Mouse (Mus musculus): Measurements from ENCODE around the gene Rtp4.

Gene Rtp4

DNA sequence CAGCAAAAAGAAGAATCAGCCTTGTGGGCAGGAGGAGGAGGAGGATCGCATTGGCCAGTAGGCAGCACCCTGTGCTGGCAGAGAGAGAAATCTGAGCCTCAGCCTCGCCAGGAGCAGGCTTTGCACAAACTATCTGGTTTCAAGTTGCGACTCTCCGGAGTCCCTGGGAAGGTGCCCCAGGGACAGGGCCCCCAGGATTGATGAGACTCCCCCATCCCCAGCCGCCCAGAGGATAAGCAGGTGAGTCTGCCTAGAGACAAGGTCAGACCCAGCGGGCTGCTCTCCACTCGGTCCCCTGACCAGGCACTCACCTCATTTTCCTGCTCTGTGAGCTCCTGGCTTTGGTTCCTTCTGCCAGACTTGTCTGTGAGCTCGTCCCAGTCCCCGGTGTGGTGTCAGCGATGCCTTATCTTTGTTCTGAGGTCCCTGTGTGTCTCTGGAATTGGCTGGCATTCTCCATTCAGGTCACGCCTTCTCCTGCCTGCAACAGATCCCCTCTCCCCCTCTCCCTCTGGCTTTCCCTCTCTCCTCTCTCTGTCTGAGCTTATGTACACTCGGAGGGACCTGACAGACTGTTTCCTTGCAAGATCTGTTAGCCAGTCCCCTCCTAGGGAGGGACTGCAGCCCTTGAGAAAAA is at the start of gene Rtp4, which contains the start of gene Masp1:
Gene Rtp4 (plus strand): TSS at position 57 of the 637 bp plus-strand sequence.
Gene Masp1 (minus strand): TSS at position 581 of the 637 bp plus-strand sequence.
- no peak for DNase-seq (ENCODE audit: low spot score in 2 of 2)

DNA sequence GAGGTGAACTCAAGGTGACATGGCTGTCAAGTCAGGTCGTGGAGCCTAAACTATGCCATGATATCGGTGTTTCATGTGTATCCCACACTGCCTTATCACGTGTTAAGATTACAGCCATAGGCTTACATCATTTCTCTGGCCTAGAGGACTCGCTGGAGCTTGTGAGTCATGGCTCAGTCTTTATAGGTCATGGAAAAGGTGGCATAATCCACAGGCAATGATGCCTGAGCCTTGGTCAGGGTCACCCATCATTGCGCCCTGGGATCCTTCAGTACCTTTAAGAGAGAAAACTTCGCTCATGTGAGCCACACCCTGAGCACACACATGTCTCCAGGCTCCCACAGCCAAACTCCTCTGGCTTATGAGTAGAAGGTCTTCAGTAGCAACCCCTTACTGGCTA is 48.5 kb upstream of the Rtp4 start:
- DNase-seq (ENCODE audit: low spot score in 2 of 2) = no peak

DNA sequence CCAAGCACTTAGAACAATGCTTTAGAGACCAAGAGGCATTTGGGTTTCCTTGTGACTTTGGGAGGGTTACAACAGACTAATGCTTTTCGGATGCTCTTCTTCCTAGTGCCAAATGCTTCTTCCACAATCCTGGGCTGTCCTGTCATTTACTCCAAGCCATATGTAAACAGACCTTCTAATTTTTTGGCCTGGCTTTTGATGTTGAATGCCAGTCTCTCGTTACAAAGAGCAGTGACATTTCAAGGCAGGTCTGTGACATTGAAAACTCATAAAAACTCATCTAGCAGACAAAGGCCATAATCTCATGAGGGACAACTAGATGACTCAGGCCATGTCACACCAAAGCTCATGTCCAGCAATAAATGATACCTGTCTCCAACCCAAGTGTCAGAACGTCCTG is 48.0 kb upstream of the Rtp4 start:
- no peak for DNase-seq (ENCODE audit: low spot score in 2 of 2)

DNA sequence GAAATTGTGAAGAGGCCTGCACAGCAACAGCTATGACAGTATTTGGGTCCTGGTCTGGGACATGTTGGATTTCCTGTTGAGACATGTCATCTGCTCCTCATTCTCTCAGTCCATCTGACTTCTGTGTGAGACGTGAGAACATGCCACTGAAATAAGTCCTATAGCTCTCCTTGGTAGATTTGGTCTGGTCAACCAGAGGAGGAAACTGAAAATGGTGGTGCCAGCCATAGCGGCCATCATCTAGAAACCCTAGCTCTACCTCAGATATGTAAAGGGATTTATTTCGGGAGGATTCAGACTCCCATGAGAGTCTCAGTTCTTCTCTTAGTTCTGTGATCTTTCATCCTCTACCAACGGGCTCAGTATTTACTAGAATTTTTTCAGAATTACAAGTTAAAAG is 44.4 kb upstream of the Rtp4 start:
- DNase-seq (ENCODE audit: low spot score in 2 of 2) = no peak

DNA sequence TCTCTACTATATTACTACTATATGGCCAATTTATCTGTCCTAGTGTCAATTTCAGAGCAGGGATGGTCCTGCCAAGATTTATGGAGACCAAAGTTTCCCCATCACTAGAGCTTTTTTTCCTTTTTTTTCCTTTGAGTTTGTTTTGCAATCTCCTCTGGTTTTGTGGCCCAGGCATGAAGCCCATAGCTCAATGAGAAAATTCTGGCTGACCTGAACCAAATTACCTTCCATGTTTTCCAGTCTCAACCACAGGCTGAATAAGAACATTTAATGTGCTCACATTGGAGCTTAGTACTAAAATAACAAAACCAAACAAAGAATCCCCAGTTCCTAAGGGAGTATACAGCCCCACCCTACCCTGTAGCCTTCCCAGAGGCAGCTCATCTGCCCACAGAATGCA is 43.5 kb upstream of the Rtp4 start:
- no peak for DNase-seq (ENCODE audit: low spot score in 2 of 2)

DNA sequence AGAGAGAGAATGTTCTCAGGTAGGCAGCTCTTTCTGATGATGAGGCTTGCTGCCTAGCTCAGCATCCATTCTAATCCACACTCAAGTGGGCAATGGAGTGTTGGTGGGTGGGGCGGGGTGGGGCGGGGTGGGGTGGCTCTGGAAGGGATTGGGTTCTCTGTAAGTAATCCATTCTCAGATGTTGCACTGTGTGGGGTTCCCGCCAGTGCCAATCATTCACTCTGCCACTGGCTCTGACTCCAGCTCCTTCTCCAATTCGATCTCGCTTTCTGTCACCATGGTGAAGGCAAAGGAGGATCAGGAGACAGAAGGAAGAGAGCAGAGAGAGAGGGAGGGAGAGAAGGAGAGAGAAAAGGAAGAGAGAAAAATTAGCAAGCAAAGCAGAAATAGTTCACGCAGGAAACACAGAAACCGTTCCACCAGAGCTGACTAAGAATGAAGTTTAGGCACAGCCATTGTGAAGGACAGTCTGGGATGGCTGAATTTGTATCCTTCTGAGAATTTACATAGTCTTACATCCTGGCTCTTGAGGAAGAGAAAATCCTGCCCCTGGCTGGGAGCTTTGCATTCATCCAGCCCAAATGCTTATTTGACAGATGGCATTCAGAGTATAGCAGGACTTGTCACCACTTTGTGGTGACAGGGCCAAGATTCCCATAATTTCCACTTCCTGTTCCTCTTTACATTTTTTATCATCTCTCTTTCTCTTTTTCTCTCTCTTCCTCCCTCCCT is 40.1 kb upstream of the Rtp4 start:
- no peak for DNase-seq (ENCODE audit: low spot score in 2 of 2)

DNA sequence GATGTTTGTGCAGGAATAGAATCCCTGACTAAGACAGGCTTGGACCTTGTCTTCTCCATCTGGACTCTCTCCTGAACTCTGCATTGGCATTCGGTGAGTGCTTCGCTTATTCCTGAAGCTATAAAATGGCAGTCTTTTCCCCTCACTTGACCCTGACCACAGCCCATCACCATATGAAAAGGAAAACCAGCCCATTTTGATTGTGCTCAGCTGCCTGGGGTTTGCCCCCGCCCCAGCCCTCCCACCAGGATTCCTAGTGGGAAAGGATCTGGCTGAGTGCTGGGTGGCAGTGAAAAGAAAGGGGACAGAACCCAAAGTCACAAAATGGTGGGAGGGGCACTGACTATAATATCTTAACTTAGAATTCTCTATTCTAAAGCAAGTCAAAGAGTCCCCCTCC is 37.9 kb upstream of the Rtp4 start:
- DNase-seq (ENCODE audit: low spot score in 2 of 2) = no peak

DNA sequence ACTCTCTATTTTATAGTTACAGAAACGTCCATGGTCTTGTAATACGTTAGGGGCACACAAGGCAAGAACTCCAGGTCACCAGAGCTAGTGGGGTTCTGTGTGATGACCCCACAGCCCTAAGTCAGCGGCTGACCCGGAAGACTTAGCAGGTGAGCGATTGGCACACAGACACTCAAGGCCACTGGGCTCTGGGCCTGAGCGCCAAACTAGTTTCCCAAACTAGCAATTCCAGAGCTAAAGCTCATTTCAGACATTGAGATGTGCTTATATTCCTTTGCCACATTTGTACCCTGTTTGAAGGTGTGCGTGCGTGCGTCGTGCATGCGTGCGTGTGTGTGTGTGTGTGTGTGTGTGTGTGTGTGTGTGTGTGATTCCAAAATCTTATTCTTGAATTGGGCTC is 37.2 kb upstream of the Rtp4 start:
- DNase-seq (ENCODE audit: low spot score in 2 of 2) = no peak

DNA sequence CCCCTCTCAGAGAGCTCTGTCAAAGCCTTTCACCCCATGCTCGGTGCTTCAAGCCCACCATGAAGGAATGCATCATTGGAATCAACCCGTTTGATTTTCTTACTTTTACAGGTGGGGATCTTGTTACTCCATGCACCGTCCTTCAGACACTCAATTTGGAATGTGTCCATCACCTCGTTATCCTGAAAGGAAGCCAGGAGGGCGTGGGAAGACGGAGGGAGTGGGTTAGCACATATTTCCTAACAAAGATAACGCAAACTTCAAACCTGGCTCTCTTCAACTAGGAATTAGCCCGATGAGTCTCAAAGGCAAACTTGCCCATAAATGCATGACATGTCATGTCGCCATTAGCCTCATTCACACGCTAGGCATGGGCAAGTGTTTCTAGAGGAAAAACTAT is 36.8 kb upstream of the Rtp4 start:
- DNase-seq (ENCODE audit: low spot score in 2 of 2) = no peak

DNA sequence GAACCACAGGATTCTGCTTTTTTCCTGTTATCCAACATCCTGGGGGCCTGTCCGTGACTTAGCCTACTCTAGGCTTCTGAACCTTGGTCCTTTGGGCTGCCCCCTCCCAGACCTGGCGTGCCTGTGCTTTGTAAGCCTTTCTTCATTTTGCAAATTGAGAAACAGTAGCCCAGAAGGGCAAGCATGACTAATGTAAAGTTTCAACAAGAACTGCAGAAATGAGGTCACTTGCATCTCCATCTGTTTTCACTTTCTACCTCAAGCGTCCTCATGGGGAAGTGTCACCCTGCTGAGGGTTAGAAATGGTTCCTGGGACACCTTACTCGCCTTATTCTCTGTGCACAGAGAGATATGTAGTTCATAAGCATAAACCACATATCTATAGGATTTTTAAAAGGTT is 27.3 kb upstream of the Rtp4 start:
- no peak for DNase-seq (ENCODE audit: low spot score in 2 of 2)

DNA sequence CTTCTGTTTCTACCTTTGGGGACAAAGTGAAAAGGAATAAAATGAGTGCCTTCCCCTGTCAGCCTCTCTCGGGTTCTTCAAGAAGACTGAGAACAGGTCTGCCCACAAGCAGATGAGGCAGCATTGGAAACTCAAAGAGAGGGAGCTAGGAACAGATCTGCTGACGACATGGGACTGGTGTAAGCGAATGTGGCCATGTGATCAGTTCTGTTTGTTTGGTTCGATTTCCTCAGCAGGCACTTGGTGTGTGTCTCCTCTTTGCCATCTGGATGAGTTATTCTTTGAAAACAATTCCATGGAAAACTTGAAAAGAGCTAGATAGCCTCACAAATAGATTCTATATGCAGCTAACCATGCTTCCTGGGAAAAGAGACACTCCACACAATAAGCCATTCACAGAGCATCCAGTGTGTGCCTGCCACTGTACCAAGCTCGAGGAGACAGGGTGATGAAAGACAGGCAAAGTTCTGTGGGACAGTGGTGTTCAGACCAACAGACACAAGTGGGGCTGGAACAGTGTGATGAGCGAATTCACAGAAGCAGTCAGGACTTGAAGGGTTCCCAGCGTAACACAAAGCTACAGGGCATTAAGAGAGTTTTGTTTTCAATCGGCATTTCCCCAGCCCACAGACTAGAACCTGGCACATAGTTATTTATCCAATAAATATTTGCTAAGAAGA is 23.7 kb upstream of the Rtp4 start:
- DNase-seq (ENCODE audit: low spot score in 2 of 2) = no peak

DNA sequence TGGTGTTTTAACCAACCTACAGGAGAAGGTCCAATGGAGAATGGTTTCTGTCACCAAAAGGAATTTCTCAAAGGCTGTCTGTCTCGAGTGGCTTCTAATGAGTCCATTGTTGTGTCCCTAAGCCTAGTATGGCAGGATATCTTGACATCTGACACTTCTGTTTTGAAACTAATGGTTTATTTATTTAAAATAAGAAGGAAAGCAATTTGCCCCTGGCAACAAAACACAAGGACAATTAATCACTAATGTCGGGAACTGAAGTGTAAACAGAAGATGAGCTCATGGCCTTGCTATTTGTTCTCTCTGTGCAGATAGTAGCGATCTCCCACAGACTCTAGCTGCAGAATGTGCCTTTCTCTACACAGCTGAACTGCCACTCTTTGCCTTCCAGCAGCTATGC is 22.7 kb upstream of the Rtp4 start:
- no peak for DNase-seq (ENCODE audit: low spot score in 2 of 2)

DNA sequence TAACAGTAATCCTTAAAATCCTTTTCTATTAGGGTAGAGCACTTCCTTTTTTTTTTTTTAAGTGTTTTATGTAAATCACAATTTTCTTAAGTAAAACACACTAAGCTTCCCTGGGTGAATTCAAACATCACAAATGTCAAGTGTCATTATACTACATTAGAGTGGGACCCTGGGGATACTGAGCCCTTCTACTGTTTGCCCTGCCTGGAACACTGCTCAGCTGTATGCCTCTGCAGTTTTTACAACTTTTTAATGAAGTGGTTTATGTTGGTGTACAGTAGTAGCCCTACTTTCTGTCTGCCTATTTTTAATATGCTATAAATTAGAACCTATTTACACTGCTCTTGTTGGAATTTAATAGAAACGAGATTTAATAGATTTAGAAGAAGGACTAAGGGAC is 22.2 kb upstream of the Rtp4 start:
- no peak for DNase-seq (ENCODE audit: low spot score in 2 of 2)

DNA sequence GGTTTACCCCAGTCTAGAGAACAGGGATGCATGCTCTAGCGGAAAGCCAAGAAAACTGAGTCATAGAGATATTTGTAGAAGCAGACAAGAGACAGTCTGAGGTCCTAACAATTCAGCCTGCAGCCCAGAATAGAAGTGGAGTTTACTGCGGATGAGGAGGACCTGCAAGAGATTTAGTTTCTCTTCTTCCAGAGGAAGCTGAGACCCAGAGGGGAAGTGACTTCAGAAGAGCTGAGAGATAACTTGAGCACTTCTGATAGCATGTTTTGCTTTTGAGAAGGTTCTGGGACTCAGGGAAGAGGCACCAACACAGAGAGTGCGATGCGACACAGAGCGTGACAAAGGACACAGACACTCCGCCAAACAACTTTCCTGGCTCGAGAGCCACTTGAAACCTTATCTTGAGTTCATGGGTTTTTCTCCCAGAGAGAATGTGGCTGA is 21.4 kb upstream of the Rtp4 start:
- DNase-seq (ENCODE audit: low spot score in 2 of 2) = no peak

DNA sequence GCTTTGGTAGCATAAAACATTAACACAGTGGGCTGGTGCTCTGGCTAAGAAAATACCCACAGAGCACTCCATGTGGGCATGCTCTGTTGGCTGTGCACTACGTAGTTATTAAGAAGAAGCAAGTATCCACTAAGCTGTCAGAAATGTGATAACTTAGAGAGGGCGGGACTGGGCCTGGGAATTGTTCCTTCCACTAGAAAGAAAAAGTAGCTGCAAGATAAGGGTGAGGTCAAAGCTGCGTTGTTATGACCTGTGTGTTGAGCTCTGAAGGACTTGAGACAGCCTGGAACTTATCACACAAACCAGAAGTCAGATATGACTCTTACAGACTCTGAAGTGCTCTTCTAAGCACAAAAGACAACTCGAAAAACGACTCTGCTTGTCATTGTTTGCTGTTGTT is 19.5 kb upstream of the Rtp4 start:
- DNase-seq (ENCODE audit: low spot score in 2 of 2) = no peak

DNA sequence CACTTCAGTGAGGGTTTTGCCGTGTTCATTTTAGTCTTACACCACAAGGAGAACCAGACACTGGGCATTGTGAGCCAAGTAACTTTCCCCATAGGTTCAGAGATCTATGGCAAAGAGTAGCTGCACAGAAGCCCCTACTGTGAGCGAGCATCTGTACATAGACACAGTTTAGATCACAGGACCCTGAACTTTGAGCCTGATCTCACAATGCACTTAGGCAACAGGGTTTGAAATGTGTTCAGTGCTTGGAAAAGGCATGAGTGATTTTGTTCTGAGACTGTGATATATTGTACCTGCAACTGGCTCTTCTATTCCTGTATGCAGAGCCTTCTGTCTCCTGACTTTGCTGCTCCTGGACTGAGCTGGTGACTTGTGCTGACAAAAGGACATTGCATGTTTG is 18.8 kb upstream of the Rtp4 start:
- no peak for DNase-seq (ENCODE audit: low spot score in 2 of 2)

DNA sequence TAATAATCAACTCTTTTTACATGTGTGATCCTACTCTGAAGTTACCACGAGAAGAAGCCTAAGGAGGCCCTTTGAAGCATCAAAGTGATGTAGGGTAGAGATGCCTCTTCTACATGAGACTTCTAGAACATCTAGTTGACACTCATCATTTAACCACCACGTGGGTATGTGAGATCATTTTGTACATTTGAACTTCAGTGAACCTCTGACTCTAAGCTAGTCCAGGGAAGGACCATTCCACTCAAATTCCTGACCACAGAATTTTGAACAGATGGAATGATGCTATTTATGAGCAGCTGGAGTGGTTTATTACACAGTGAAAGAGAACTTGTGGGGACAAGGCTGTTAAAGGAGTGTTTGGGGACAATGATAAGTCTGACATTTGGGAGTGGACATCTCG is 17.6 kb upstream of the Rtp4 start:
- no peak for DNase-seq (ENCODE audit: low spot score in 2 of 2)

DNA sequence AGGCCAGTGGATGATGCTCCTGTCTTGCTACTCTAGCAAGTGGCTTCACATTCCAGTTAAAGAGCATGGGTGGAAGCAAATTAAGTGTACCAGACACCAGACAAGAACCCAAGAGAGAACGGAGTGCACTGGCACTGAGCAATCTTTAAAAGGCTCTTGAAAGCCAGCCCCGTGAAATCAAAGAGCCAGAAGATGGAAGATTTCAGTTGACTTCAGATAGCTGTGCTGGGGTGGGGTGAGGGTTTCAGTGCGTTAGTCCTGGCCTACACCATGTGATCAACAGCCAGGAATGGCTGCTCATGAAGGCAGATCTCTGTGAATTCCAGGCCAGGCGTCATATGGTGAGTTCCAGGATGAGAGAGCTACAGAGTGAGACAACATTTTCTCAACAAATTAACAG is 16.7 kb upstream of the Rtp4 start:
- DNase-seq (ENCODE audit: low spot score in 2 of 2) = no peak

DNA sequence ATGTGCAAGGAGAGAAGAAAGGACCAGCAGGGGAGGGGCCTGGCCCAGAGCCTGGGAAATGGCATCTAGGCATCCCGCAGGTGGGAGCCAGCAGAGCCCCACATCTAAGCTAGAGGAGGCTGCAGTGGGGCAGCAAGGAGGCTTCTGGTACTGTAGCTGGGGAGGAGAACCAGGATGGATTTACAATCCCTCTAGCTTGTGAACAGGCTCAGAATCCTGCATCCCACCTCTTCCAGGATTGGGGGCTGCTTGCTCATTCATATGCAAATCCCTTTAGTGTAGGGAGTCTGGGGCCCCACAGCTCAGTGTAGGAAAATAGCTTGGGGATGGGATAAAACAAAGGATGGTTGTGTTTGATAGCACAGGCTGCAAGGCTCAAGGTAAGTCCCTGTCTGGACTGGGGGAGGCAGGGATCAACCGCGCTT is 15.8 kb upstream of the Rtp4 start:
- DNase-seq (ENCODE audit: low spot score in 2 of 2) = no peak

DNA sequence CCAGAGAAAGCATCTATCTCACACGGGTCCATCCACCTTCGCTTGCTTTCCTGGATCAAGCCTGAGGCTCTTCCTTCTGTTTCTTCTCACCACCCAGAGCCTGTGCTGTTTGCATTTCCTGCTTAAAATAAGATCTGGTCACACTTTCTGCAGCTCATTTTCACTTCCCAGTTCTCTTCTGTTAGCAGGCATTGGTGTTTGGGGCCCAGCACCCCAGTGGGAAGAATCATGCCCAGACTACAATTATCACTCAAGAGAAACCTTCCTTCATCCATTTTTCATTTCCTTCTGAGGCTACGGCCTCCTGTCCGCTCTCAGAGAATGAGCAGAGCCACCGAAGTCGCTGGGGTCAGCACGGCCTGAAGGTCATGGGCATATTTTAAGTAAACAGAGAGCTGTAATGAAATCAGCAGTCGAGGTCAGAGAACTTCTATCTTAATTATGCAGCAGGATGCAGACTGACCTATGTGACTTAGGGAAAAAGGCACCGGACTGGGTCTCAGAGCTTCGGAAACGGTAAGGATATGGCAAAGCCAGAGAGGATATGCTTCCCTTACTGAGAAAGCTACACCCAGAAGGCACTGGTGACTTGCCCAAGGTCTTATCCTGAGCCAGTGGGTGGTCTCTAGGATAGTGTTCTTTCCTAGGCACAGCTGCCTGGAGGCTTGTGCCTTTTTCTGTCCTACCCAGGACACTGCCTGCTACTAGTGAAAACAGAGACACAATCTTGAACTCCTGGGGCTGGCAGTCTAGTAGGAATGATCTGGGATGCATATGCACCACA is 14.0 kb upstream of the Rtp4 start:
- no peak for DNase-seq (ENCODE audit: low spot score in 2 of 2)

DNA sequence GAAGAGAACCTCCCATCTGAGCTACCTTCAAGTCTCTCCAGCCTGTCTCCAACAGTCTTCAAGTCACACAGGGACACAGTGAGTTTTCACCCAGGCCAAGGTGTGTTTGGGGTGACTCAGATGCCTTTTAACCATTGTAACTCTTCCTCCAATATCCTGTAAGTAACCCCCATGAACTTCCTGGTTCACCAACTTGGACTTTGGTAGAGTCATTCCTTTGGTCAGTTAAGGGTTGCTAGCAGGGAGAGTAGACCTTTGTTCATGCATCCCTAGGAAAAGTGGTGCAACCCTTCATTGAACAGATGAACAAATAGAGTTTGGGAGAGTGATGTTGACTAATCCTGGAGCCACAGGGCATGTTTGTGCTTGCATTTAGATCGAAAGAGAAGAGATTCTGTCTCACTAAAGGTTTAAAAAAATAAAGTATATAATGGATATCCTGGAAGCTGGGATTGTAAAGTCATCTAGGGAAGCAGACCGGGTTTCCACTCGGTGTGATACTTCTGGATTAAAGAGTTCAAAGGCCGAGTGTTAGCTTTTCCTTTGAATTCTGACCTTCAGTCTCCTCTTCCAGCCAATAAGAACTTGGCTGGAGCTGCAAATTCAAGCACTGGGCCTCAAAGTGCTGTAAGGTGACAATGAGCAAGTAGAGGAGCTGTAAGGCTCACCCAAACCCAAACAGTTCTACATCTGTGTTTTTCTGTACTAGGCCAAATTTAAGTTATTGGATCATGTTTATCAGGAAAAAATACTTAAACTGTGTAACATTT is 8.7 kb upstream of the Rtp4 start:
- no peak for DNase-seq (ENCODE audit: low spot score in 2 of 2)

DNA sequence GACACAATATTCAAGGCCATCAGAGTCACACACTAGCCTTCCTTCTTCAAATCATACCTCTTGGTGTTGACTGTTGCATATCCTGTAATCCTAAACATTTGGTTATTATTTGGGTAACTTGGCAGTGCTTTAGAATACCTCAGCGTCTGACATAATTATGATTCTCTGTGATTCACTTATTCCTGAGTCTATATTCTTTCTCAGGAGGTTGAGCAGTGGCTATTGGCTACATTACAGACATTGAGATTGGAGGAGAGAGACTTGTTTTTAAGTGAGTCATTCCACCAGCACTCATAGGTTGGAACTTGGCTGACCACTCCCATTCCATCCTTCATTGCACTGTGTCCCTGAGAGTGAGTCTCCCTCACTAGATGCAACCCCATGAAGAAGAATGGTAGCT is 6.7 kb upstream of the Rtp4 start:
- no peak for DNase-seq (ENCODE audit: low spot score in 2 of 2)
